Mouse (Mus musculus) midbrain, embryonic 12.5 days (tissue): ENCODE measurements around the gene Gm10961. TPM values are rescaled to one million over a fixed set of nuclear protein-coding genes. Genes with fewer than 3 reads are reported as not detected.
A peak's percentile ranks its signal among the peaks of the same experiment; 100 is the strongest.

Experiments used
- ATAC-seq: fragments of 200-750 bp; cut with Nextera tagmentation; 2 replicates; pipeline ENCODE4 v1.8.0; 2017; ENCODE audit warnings: low read depth, moderate TSS enrichment, moderate library complexity; ENCODE audit not compliant: low FRiP score
- H3K27ac ChIP-seq: fragments of 300-500 bp; sonication (generic); replicated peaks from 2 replicates; pipeline ENCODE4 v1.5.1; 2016; ENCODE audit warnings: mild to moderate bottlenecking
- H3K27me3 ChIP-seq: fragments of 300-500 bp; sonication (generic); 2 replicates; pipeline ENCODE4 v1.6.1; 2016; ENCODE audit warnings: mild to moderate bottlenecking
- H3K36me3 ChIP-seq: fragments of 300-500 bp; sonication (generic); 2 replicates; pipeline ENCODE4 v1.6.1; 2016
- H3K4me1 ChIP-seq: fragments of 300-500 bp; sonication (generic); 2 replicates; pipeline ENCODE4 v1.6.1; 2016
- H3K4me2 ChIP-seq: fragments of 300-500 bp; sonication (generic); replicated peaks from 2 replicates; pipeline ENCODE4 v1.6.1; 2016; ENCODE audit warnings: mild to moderate bottlenecking, moderate library complexity
- H3K4me3 ChIP-seq: fragments of 300-500 bp; sonication (generic); 2 replicates; pipeline ENCODE4 v1.5.1; 2016; ENCODE audit warnings: mild to moderate bottlenecking
- H3K9ac ChIP-seq: fragments of 300-500 bp; sonication (generic); replicated peaks from 2 replicates; pipeline ENCODE4 v1.6.1; 2016; ENCODE audit warnings: mild to moderate bottlenecking, moderate library complexity
- H3K9me3 ChIP-seq: fragments of 300-500 bp; sonication (generic); 2 replicates; pipeline ENCODE4 v1.6.1; 2016; ENCODE audit warnings: mild to moderate bottlenecking
- WGBS: fragments of 180-500 bp; shearing (Covaris S2); methylation state at CpG from one replicate; pipeline ENCODE4 v1.1.7; 2016; 5-methylcytosine and 5-hydroxymethylcytosine counted together
- polyA plus RNA-seq: library from polyadenylated mRNA; unstranded; fragments of >200 nt; fragmentation: Nextera tagmentation; extraction: Ambion mirVana; gene quantifications from 2 replicates; pipeline ENCODE4 v1.2.1, GENCODE M21; 2016

Gm10961 gene
- polyA plus RNA-seq, 1 experiment from 2014 or later: not detected

DNA sequence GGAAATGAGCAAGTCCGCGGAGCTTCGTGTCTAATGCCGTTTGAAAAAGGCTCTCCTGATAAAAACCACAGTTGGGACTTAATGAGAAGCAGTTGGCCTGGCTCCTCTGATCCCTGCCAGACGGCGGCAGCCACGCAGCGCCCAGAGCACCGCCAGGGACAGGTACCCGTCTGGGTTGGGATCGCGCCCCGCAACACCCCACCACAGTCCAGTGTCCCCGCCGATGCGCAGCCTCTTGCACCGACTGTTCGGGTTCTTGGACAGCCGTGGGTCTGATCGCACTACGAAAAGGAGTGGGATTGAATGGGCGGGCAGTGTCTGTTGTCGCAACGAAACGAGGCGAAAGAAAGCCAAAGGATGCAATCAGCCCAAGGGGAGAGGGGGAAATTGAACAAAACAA, 34.6 kb upstream of the Gm10961 start:
- peaks cover 21% of the 10 kb centered on the region for H3K4me1 ChIP-seq
- no peaks in the 10 kb centered on the region for H3K36me3 ChIP-seq
- 0 out of 2 replicates have a peak, but pooled peaks have one; percentile 31 for ATAC-seq
- H3K27me3 ChIP-seq: peaks cover 93% of the 10 kb centered on the region
- H3K9ac ChIP-seq: no peak overlapping the region
- no peak overlapping the region for H3K27ac ChIP-seq
- H3K4me3 ChIP-seq: peak overlapping the region; percentile 46
- peak overlapping the region; percentile 25 for H3K4me2 ChIP-seq
- WGBS: under 1% methylated on average over 26 of the region's 26 CpGs
- no peaks in the 10 kb centered on the region for H3K9me3 ChIP-seq

DNA sequence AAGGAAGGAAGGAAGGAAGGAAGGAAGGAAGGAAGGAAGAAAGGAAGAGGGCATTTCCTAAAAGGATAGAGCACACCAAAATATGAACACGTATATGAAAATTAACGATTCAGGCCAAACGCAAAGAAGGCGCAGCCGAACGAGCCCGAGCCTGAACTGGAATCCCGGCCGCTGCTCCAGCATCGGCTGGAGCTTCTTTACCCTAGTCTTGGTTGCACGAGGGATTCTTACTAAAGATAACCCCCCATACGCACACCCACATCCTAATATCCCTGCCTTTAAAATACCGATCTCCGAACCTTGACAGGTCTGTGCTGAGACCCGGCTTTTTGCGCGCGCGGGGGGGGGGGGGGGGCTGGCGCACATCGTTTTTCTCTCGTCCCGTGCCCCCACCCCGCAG, 34.0 kb upstream of the Gm10961 start:
- 3% methylated on average over 24 of the region's 24 CpGs for WGBS
- ATAC-seq: no peak
- no peaks in the 10 kb centered on the region for H3K36me3 ChIP-seq
- H3K4me2 ChIP-seq: no peak overlapping the region
- no peak overlapping the region for H3K27ac ChIP-seq
- no peaks in the 10 kb centered on the region for H3K9me3 ChIP-seq
- H3K4me3 ChIP-seq: no peak overlapping the region
- H3K27me3 ChIP-seq: peaks cover 96% of the 10 kb centered on the region
- no peak overlapping the region for H3K9ac ChIP-seq
- peaks cover 21% of the 10 kb centered on the region for H3K4me1 ChIP-seq

DNA sequence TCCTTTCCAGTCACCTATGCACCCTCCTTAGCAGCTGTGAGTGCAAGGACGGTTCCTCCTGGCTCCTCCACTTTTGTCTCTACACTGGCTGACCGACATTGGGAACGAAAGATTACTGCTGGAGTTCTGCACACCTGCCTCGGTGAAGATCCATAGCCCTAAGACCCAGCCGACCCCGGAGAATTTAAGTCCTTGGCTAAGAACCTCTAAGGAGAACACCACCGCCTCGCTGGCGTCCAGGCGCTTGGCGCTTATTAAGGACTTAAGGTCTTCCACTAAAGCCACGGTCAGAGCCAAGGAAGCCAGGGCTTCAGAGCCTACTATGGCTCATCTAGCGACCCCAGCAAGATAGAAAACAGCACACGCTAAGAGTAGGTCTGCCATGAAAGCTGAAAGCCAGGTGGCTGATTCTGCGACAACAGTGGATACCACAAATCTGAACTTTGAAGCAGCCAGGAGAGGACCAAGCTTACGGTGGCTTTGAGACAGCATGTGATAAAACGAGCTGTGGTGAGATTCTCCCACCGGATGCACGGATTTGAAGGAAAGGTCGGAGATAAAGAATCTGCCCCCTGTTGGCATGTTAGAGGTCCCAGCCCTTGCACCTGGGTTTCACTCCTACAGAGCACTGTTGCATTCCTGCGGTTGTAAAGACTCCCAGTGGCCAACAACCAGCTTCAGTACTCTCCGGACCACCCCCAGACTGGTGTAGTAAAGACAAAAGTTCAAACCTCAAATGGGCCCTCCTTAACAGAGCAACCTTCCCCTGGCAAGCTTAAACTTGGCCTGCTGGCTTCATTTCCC, 33.3 kb upstream of the Gm10961 start:
- WGBS: 3% methylated on average over 22 of the region's 22 CpGs
- H3K4me2 ChIP-seq: no peak overlapping the region
- H3K9me3 ChIP-seq: no peaks in the 10 kb centered on the region
- no peak overlapping the region for H3K4me3 ChIP-seq
- H3K9ac ChIP-seq: no peak overlapping the region
- peaks cover 89% of the 10 kb centered on the region for H3K27me3 ChIP-seq
- H3K27ac ChIP-seq: no peak overlapping the region
- no peak for ATAC-seq
- H3K4me1 ChIP-seq: peaks cover 21% of the 10 kb centered on the region
- no peaks in the 10 kb centered on the region for H3K36me3 ChIP-seq

DNA sequence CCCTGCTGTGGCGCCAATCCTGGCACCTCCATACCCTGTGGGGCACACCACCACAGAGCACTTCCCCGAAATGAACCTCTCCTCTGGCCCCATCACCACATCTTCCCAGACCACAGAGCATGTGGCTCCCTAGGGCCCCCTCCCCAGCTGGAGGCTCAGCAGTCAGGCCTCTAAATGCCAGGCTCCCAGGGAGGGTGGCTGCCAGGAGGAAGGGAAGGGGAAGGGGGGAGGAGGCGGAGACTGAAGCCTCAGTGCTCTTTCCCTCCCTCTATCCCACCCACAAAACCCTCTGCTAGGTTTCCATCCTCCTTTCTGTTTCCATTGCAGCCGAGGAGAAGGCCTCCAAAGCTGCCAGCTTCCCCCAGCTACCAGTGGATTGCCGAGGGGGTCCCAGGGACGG, 31.0 kb upstream of the Gm10961 start:
- H3K4me2 ChIP-seq: no peak overlapping the region
- H3K27me3 ChIP-seq: peaks cover 71% of the 10 kb centered on the region
- no peaks in the 10 kb centered on the region for H3K9me3 ChIP-seq
- H3K27ac ChIP-seq: no peak overlapping the region
- H3K9ac ChIP-seq: no peak overlapping the region
- WGBS: 45% methylated on average over 5 of the region's 6 CpGs
- no peak for ATAC-seq
- peaks cover 16% of the 10 kb centered on the region for H3K4me1 ChIP-seq
- no peak overlapping the region for H3K4me3 ChIP-seq
- no peaks in the 10 kb centered on the region for H3K36me3 ChIP-seq

DNA sequence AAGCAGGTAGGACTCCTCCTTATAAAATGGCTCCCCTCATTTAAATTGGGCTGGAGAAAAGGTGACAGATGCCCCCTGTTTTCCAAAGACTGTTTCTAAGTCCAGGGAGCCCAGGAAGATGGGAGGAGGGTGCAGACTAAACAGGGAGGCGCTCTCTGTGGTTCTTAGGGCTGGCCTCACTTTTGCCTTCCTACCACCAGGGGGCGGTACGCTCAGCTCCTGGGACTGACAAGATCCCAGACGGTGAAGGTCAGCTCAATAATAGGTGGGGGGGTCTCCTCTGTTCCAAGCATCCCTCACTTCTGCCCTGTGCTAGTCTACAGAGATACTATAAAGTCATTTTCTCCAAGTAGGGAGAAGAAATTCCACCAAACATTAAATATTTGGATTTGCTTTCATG, 25.8 kb upstream of the Gm10961 start:
- Histone ChIP-seq H3K4me3 (no peak overlapping the region), H3K9me3 (no peaks in the 10 kb centered on the region), H3K4me2 (no peak overlapping the region), H3K27me3 (peaks cover 29% of the 10 kb centered on the region), H3K27ac (no peak overlapping the region), H3K4me1 (0 out of 2 replicates have a peak, but pooled peaks cover 3% of the 10 kb centered on the region), H3K9ac (no peak overlapping the region), H3K36me3 (no peaks in the 10 kb centered on the region)
- peak; percentile 34; the same call in 1 of the 2 replicates for ATAC-seq
- WGBS: 6% methylated on average over 4 of the region's 4 CpGs

DNA sequence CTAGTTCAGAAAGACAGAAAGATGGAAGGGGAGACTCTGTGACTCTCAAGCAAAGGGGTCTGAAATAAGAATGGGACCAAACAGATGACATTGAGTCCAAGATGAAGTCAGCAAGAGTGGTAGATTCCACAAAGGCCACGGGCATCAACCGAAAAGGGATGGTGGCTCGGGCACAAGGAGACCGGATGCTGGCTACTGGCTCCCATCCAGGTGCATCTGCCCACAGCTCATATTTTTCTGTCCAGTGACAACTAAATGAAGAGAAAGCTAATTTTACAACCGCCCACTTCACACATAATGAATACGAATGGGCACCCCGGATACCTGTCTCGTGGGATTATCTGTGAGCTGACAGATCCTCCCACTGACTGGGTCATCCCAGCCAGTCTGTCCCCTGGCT, 23.9 kb upstream of the Gm10961 start:
- no peak for ATAC-seq
- no peak overlapping the region for H3K4me2 ChIP-seq
- WGBS: 86% methylated on average over 8 of the region's 8 CpGs

DNA sequence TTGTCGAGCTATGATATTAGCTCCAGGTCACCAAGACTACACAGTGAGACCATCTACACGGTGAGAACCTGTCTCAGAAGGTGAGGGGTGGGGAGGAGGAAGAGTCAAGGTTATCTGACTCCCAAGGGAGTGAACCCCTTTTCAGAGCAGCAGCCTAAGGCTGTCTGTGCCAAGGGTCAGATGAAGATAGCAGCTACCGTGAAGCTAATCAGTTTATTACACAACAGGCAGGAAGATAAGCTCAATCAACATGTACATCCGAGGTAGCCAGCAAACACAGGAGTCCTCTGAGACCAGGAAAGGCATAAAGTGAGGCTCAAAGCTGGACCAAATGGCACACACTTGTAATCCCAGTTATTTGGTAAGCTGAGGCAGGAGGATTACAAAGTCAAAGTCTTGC, 22.3 kb upstream of the Gm10961 start:
- Histone ChIP-seq H3K4me1 (0 out of 2 replicates have a peak, but pooled peaks cover 3% of the 10 kb centered on the region), H3K9me3 (no peaks in the 10 kb centered on the region), H3K4me3 (no peak overlapping the region), H3K9ac (no peak overlapping the region), H3K36me3 (peaks cover 33% of the 10 kb centered on the region), H3K27ac (no peak overlapping the region), H3K4me2 (no peak overlapping the region), H3K27me3 (peaks cover 13% of the 10 kb centered on the region)
- no peak for ATAC-seq
- 71% methylated on average over 4 of the region's 4 CpGs for WGBS

More for the DNA sequence above, 23.9 kb upstream of the Gm10961 start:
- Histone ChIP-seq H3K36me3 (peaks cover 17% of the 10 kb centered on the region), H3K4me3 (no peak overlapping the region), H3K27ac (no peak overlapping the region), H3K27me3 (peaks cover 13% of the 10 kb centered on the region), H3K4me1 (0 out of 2 replicates have a peak, but pooled peaks cover 3% of the 10 kb centered on the region), H3K9ac (no peak overlapping the region), H3K9me3 (no peaks in the 10 kb centered on the region)

DNA sequence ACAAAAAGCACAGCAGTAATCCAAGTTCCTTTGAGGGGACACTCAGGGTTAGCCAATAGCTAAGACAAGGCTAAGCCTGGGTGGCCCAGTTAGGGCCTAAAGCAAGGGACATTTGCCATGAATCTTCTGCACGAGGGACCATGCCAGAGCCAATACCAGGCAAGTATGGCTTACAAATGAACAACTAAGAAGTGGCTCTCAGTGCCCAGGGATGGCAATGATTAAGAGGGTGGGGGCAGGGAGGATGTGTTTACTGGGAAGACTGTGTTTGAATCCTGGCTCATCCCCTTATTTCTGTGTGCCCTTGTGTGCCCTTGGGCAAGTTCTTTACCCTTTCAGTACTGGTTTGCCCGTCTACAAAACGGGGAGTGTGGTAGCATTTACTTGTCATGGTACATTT, 21.7 kb upstream of the Gm10961 start:
- Histone ChIP-seq H3K27ac (no peak overlapping the region), H3K9ac (no peak overlapping the region), H3K4me3 (no peak overlapping the region), H3K27me3 (peaks cover 13% of the 10 kb centered on the region; the same call in 1 of the 2 replicates), H3K4me1 (0 out of 2 replicates have a peak, but pooled peaks cover 3% of the 10 kb centered on the region), H3K36me3 (peaks cover 39% of the 10 kb centered on the region), H3K4me2 (no peak overlapping the region), H3K9me3 (no peaks in the 10 kb centered on the region)
- 55% methylated on average over 3 of the region's 3 CpGs for WGBS
- ATAC-seq: no peak

DNA sequence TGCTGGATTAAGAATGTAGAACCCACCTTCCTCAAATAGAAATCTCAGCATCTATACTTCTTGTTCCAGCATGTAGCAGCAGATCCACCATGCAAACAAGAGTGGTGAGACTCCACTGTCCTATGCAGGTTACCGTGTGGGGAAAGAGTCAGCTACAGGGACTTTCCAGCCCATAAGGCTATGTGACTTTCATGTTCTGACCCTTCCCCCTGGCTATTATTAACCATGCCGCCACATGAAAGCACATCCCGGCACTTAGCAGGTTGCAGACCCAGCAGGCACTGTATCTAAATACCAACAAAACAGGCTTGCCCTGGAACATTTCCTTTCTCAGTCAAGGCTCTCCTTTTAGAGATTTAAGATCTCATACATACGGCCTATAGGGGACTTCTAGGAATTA, 19.7 kb upstream of the Gm10961 start:
- no peak overlapping the region for H3K9ac ChIP-seq
- H3K27me3 ChIP-seq: 0 out of 2 replicates have a peak, but pooled peaks cover 7% of the 10 kb centered on the region
- no peak overlapping the region for H3K4me3 ChIP-seq
- no peak overlapping the region for H3K27ac ChIP-seq
- H3K36me3 ChIP-seq: peaks cover 59% of the 10 kb centered on the region
- H3K9me3 ChIP-seq: no peaks in the 10 kb centered on the region
- 0 out of 2 replicates have a peak, but pooled peaks cover 3% of the 10 kb centered on the region for H3K4me1 ChIP-seq
- 66% methylated on average over 4 of the region's 4 CpGs for WGBS
- no peak overlapping the region for H3K4me2 ChIP-seq
- ATAC-seq: no peak

DNA sequence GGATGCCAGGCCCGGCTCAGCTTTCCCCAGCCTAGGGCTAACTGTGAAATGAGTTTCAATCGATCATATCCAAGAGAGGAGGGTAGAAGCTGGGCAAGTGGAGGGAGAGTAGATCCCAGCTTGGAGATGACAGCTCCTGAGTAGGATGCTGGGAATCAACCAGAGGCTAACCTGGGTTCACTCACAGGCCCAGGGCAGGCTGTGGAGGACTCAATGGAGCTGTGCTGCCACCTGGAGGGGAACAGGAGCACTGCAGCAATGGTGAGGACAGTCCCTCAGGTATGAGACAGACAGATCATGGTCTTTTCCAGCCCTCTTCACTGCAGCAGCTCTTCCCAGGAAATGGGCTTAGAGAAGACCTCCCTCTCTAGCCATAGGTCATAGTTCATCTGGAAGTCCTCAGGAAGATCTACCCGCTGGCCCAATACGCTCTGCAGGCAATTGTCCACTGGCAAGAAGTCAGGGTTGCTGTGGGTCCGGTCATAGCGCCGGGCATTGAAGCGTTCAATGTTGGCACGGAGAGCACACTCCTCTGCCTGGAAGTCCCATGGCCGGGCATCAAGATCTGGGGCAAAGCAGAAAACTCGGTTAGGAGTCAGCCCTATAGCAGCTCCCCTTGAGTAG, 18.1 kb upstream of the Gm10961 start:
- H3K9ac ChIP-seq: no peak overlapping the region
- H3K36me3 ChIP-seq: peaks cover 75% of the 10 kb centered on the region
- no peaks in the 10 kb centered on the region for H3K27me3 ChIP-seq
- peak; percentile 66; the same call in 1 of the 2 replicates for ATAC-seq
- H3K9me3 ChIP-seq: no peaks in the 10 kb centered on the region
- H3K27ac ChIP-seq: no peak overlapping the region
- WGBS: 91% methylated on average over 11 of the region's 11 CpGs
- H3K4me3 ChIP-seq: no peak overlapping the region
- H3K4me2 ChIP-seq: no peak overlapping the region
- 0 out of 2 replicates have a peak, but pooled peaks cover 3% of the 10 kb centered on the region for H3K4me1 ChIP-seq

DNA sequence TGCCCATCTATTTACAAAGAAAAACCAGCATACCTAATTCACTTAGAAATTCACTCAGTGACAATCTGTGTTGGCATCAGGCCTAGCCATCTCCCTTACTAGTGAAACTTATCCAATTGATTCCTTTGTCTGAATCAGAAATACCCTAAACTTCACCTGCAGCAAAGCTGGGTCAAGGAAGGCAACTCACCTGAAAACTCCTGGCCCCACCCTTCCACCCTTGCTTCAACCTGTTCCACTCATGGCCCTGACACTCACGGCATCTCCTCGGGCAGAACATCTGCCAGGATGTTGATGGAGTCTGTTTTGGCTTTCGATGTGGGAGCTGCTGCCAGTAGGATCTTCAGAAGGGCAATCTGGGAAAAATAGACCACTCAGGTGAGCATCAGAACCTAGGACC, 13.3 kb upstream of the Gm10961 start:
- no peaks in the 10 kb centered on the region for H3K4me1 ChIP-seq
- H3K27me3 ChIP-seq: no peaks in the 10 kb centered on the region
- no peaks in the 10 kb centered on the region for H3K9me3 ChIP-seq
- no peak overlapping the region for H3K4me3 ChIP-seq
- 94% methylated on average over 3 of the region's 3 CpGs for WGBS
- no peak for ATAC-seq
- H3K4me2 ChIP-seq: no peak overlapping the region
- no peak overlapping the region for H3K9ac ChIP-seq
- no peak overlapping the region for H3K27ac ChIP-seq
- H3K36me3 ChIP-seq: peaks cover 96% of the 10 kb centered on the region

DNA sequence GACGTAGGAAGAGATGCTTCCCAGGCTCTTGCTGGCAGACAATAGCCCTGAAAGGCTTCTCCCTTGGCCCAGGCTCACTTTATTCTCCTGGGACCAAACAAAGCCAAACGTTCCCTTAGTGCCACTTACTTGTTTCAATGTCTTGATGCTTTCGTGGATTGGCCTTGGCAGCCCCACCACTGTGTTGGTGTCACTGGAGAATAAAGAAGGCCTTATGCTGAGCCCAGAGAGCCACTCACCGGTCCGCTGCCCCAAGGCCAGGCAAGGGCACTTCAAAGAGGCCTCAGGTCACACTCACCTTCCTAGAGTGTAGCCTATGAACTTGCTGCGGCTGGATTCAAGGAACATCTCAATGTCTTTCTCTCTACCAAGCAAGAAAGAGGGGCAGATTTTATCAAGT, 11.2 kb upstream of the Gm10961 start:
- Histone ChIP-seq H3K27ac (no peak overlapping the region), H3K36me3 (peaks cover 96% of the 10 kb centered on the region)

More for the DNA sequence above, 11.2 kb upstream of the Gm10961 start:
- no peak overlapping the region for H3K4me2 ChIP-seq
- WGBS: 86% methylated on average over 6 of the region's 6 CpGs
- H3K4me1 ChIP-seq: no peaks in the 10 kb centered on the region
- no peak overlapping the region for H3K4me3 ChIP-seq
- H3K9ac ChIP-seq: no peak overlapping the region
- no peak for ATAC-seq
- H3K27me3 ChIP-seq: no peaks in the 10 kb centered on the region
- H3K9me3 ChIP-seq: no peaks in the 10 kb centered on the region
